Mouse (Mus musculus): ENCODE results near the gene Elfn2. TPM values are rescaled to one million over a fixed set of nuclear protein-coding genes. Genes with fewer than 3 reads are reported as not detected.
A peak's percentile ranks its signal among the peaks of the same experiment; 100 is the strongest.

The Elfn2 gene
- polyA plus RNA-seq, 1 experiment from 2014 or later, result not detected

DNA sequence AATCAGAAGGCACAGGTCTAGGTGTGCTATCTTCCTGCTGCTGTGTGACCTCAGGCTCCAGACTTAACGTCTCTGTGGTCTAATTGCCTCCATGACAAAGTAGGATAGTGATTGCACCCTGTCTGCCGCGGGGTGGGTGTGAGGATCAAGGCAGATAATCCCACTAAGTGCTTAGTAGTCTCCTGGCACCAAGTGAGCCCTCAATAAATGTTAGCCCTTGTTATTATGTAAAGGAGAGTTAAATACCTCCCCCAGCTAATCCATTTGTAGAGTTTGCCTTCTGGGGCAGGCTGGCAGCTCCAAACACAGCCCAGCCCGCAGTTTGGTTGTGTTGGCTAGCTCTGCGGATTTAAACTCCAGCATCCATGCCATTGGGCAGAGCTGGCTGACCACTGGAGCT, 22.8 kb downstream of the Elfn2 start:
- Histone ChIP-seq H3K36me3 (no peaks in the 10 kb centered on the region), H3K9me3 (no peaks in the 10 kb centered on the region), H3K27me3 (ENCODE audit: insufficient read depth, poor library complexity, severe bottlenecking) (peaks cover 97% of the 10 kb centered on the region), H3K4me3 (no peak overlapping the region), H3K27ac (no peak overlapping the region), H3K4me1 (0 out of 2 replicates have a peak, but pooled peaks cover 7% of the 10 kb centered on the region)
- WGBS, result 25% methylated on average over 5 of the region's 5 CpGs
- DNase-seq (ENCODE audit: low spot score), result no peak

- WGBS, result 54% methylated on average over 8 of the region's 8 CpGs
- 0 out of 2 replicates have a peak, but pooled peaks cover 7% of the 10 kb centered on the region for H3K4me1 ChIP-seq
- no peak for DNase-seq (ENCODE audit: low spot score)
- no peak overlapping the region for H3K27ac ChIP-seq
- H3K4me3 ChIP-seq, result no peak overlapping the region
- H3K9me3 ChIP-seq, result no peaks in the 10 kb centered on the region
- no peaks in the 10 kb centered on the region for H3K36me3 ChIP-seq
- H3K27me3 ChIP-seq (ENCODE audit: insufficient read depth, poor library complexity, severe bottlenecking), result peaks cover 87% of the 10 kb centered on the region
These were observed 26.1 kb downstream of the Elfn2 start for GRCm38 (mm10) chr15:78692505-78692904.

GRCm38 (mm10) chr15:78690716-78691115, 27.9 kb downstream of the Elfn2 start:
- Histone ChIP-seq H3K9me3 (no peaks in the 10 kb centered on the region), H3K27me3 (ENCODE audit: insufficient read depth, poor library complexity, severe bottlenecking) (peaks cover 80% of the 10 kb centered on the region), H3K36me3 (no peaks in the 10 kb centered on the region), H3K4me1 (peaks cover 15% of the 10 kb centered on the region), H3K27ac (no peak overlapping the region), H3K4me3 (no peak overlapping the region)
- WGBS, result 81% methylated on average over 2 of the region's 2 CpGs
- no peak for DNase-seq (ENCODE audit: low spot score)

GRCm38 (mm10) chr15:78686910-78687309, 31.7 kb downstream of the Elfn2 start:
- H3K27ac ChIP-seq, result 0 out of 2 replicates have a peak overlapping the region, but pooled peaks have one; percentile 14
- WGBS, result 67% methylated on average over 7 of the region's 7 CpGs
- H3K4me1 ChIP-seq, result peaks cover 24% of the 10 kb centered on the region
- no peaks in the 10 kb centered on the region for H3K36me3 ChIP-seq
- no peak overlapping the region for H3K4me3 ChIP-seq
- peaks cover 80% of the 10 kb centered on the region for H3K27me3 ChIP-seq (ENCODE audit: insufficient read depth, poor library complexity, severe bottlenecking)
- H3K9me3 ChIP-seq, result no peaks in the 10 kb centered on the region
- DNase-seq (ENCODE audit: low spot score), result no peak

DNA sequence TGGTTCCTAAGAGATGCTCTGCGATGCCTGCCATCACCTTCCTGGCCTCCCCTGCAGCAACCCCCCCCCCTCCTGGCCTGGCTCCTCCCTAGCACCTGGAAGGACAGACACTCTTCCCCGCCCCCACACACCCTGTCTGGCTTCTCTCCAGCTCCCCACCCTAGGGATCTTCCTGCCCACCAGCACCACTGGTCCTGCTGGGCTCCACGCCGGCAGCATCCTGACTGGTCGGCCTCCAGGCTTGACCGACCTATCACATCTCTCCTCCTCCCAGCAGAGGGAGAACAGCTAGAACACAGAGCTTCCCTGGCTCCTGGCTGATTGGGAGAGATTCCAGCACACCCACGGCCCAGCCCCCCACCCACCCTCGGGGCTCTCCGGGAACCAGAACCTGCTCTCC, 34.5 kb downstream of the Elfn2 start:
- peaks cover 90% of the 10 kb centered on the region for H3K27me3 ChIP-seq (ENCODE audit: insufficient read depth, poor library complexity, severe bottlenecking)
- no peaks in the 10 kb centered on the region for H3K9me3 ChIP-seq
- WGBS, result 4% methylated on average over 9 of the region's 9 CpGs
- H3K4me3 ChIP-seq, result no peak overlapping the region
- H3K36me3 ChIP-seq, result no peaks in the 10 kb centered on the region
- no peak overlapping the region; the same call in 1 of the 2 replicates for H3K27ac ChIP-seq
- no peak for DNase-seq (ENCODE audit: low spot score)
- peaks cover 27% of the 10 kb centered on the region for H3K4me1 ChIP-seq

DNA sequence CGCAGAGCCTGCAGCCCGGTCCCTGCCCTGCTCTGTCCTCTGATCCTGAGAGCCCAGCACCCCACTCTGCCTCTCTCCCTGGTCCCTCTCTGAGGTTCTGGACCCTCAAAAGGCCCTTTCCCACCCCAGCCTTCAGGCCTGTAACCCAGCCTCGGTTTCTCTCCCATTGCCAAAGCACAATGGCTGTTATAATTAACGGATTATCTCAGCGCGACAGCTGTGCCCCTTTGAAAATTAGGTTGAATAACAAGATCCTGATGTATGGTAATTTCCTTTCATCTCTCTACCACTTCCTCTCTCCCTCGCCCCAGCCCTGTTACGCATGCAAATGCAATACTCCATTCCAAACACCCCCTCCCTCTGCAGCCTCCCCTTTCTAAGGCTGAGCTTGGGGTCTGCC, 35.1 kb downstream of the Elfn2 start:
- peaks cover 90% of the 10 kb centered on the region for H3K27me3 ChIP-seq (ENCODE audit: insufficient read depth, poor library complexity, severe bottlenecking)
- H3K9me3 ChIP-seq, result no peaks in the 10 kb centered on the region
- no peak for DNase-seq (ENCODE audit: low spot score)
- 22% methylated on average over 8 of the region's 8 CpGs for WGBS
- H3K4me3 ChIP-seq, result no peak overlapping the region
- H3K4me1 ChIP-seq, result peaks cover 27% of the 10 kb centered on the region
- no peaks in the 10 kb centered on the region for H3K36me3 ChIP-seq
- H3K27ac ChIP-seq, result no peak overlapping the region

DNA sequence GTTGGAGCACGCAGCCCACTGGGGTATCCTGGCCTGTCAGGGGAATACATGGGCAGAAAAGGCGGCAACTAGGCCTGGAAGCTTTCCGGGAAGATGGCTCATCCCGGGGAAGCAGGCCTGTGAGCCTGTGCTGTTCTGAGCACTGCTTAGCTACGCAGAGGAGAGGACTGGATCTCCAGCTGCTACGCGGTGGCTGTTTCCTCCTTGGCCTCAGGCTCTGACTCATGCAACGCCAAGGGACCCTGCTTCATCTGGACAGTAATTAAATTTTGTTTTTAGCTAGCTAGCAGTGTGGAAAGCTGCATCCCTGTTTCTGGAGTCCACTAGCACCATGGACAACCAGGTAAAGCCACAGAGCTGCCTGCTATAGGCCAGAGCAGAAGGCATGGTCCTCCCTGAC, 36.8 kb downstream of the Elfn2 start:
- Histone ChIP-seq H3K36me3 (no peaks in the 10 kb centered on the region), H3K9me3 (no peaks in the 10 kb centered on the region), H3K27ac (no peak overlapping the region), H3K4me1 (peaks cover 36% of the 10 kb centered on the region), H3K4me3 (no peak overlapping the region), H3K27me3 (ENCODE audit: insufficient read depth, poor library complexity, severe bottlenecking) (peaks cover 91% of the 10 kb centered on the region)
- DNase-seq (ENCODE audit: low spot score), result no peak
- 71% methylated on average over 8 of the region's 8 CpGs for WGBS

DNA sequence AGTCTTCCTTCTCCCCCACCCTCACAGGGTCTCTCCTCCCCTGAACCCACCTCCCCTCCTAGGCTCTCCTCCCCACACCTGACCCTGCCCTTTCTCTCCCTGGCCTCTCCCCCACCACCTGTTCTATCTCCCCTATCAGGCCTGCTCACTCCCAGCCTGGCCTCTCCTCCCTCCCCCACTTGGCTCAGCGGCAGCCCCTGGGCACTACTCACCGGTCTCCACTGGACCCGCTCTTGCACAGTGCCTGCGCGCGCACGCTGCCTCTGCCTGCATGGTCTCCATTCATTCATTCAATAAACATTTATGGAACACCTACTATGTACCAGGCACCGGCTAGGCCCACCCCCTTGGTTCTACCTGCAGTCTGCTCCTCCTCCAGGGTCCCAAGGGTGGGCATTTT, 37.3 kb downstream of the Elfn2 start:
- H3K27ac ChIP-seq, result no peak overlapping the region
- H3K36me3 ChIP-seq, result no peaks in the 10 kb centered on the region
- peaks cover 35% of the 10 kb centered on the region for H3K4me1 ChIP-seq
- H3K27me3 ChIP-seq (ENCODE audit: insufficient read depth, poor library complexity, severe bottlenecking), result peaks cover 95% of the 10 kb centered on the region
- H3K4me3 ChIP-seq, result no peak overlapping the region
- WGBS, result 82% methylated on average over 8 of the region's 8 CpGs
- no peak for DNase-seq (ENCODE audit: low spot score)
- no peaks in the 10 kb centered on the region for H3K9me3 ChIP-seq

DNA sequence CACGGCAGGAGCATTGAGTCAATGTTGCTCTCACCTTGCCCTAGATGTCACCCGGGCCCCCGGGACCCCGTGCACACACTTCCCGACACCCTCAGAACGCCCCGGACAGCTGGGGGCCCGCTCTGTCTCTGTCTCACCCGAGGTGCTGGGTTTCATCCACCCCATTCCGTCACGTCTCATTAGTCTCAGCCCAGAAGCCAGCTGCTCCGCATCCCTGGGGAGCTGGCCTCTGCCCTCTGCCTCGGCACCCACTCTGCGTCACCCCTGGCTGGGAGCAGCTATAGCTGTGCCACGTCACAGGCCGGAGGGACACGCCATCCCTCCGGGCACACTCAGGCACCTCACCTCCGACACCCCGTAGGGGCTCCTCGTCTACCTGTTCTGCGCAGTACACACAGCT, 38.3 kb downstream of the Elfn2 start:
- Histone ChIP-seq H3K9me3 (no peaks in the 10 kb centered on the region), H3K36me3 (no peaks in the 10 kb centered on the region), H3K4me1 (peaks cover 45% of the 10 kb centered on the region), H3K27me3 (ENCODE audit: insufficient read depth, poor library complexity, severe bottlenecking) (peaks cover 98% of the 10 kb centered on the region), H3K27ac (no peak overlapping the region), H3K4me3 (no peak overlapping the region)
- no peak for DNase-seq (ENCODE audit: low spot score)
- 78% methylated on average over 22 of the region's 22 CpGs for WGBS

GRCm38 (mm10) chr15:78677708-78678107, 40.9 kb downstream of the Elfn2 start:
- no peak overlapping the region for H3K27ac ChIP-seq
- H3K4me1 ChIP-seq, result peaks cover 40% of the 10 kb centered on the region
- H3K4me3 ChIP-seq, result no peak overlapping the region
- H3K27me3 ChIP-seq (ENCODE audit: insufficient read depth, poor library complexity, severe bottlenecking), result peaks cover 98% of the 10 kb centered on the region
- H3K9me3 ChIP-seq, result no peaks in the 10 kb centered on the region
- no peaks in the 10 kb centered on the region for H3K36me3 ChIP-seq
- DNase-seq (ENCODE audit: low spot score), result no peak
- WGBS, result 65% methylated on average over 5 of the region's 5 CpGs

DNA sequence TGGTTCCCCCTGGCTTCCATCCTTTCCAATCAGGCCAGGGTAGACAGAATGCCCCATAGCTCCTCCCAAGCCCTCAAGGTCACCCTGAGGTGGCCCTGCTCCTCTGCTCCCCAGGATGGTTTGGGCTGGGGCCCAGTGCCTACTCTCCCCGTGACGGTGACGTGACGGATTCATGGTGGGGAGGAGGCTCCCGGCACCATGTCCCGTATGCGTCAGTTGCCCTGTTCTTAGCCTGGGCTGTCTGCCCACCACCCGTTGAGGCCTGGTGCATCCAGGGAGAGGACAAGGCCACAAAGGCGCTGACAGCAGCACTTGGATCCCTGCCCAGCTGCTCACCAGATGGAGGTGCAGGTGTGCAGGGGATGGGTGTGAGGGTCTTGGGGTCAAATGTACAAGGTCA, 41.6 kb downstream of the Elfn2 start:
- H3K27me3 ChIP-seq (ENCODE audit: insufficient read depth, poor library complexity, severe bottlenecking), result peaks cover 98% of the 10 kb centered on the region
- peaks cover 47% of the 10 kb centered on the region for H3K4me1 ChIP-seq
- H3K9me3 ChIP-seq, result no peaks in the 10 kb centered on the region
- H3K27ac ChIP-seq, result no peak overlapping the region
- 67% methylated on average over 9 of the region's 9 CpGs for WGBS
- H3K4me3 ChIP-seq, result no peak overlapping the region
- no peaks in the 10 kb centered on the region for H3K36me3 ChIP-seq
- DNase-seq (ENCODE audit: low spot score), result no peak

GRCm38 (mm10) chr15:78674912-78675412, 43.6 kb downstream of the Elfn2 start:
- H3K27me3 ChIP-seq (ENCODE audit: insufficient read depth, poor library complexity, severe bottlenecking), result peaks cover 98% of the 10 kb centered on the region
- DNase-seq (ENCODE audit: low spot score), result no peak
- H3K4me1 ChIP-seq, result peaks cover 54% of the 10 kb centered on the region
- no peak overlapping the region for H3K4me3 ChIP-seq
- 53% methylated on average over 6 of the region's 6 CpGs for WGBS
- no peak overlapping the region for H3K27ac ChIP-seq
- H3K9me3 ChIP-seq, result no peaks in the 10 kb centered on the region
- no peaks in the 10 kb centered on the region for H3K36me3 ChIP-seq

DNA sequence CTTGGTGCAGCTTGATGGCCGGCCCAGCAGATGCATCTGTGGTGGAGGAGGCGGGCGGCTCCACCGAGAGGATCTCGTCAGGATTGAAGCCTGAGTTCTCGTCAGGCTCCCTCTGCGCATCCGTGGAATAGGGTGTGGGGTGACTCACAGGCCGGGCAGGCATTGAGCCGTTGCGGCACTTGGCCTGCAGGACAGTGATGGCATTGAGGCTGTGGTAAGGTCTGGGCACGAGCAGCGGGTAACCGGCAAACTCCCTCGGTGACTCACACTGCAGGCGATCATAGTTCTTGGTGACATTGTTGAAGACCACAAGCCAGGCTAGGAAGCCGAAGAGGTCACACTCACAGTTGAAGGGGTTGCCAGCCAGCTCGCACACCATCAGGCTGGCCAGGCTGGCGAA, 45.1 kb downstream of the Elfn2 start:
- Histone ChIP-seq H3K4me1 (peaks cover 54% of the 10 kb centered on the region), H3K27ac (no peak overlapping the region), H3K27me3 (ENCODE audit: insufficient read depth, poor library complexity, severe bottlenecking) (peaks cover 98% of the 10 kb centered on the region), H3K4me3 (no peak overlapping the region), H3K9me3 (no peaks in the 10 kb centered on the region), H3K36me3 (no peaks in the 10 kb centered on the region)
- WGBS, result 69% methylated on average over 19 of the region's 19 CpGs
- no peak for DNase-seq (ENCODE audit: low spot score)

- Histone ChIP-seq H3K9me3 (no peaks in the 10 kb centered on the region), H3K27ac (no peak overlapping the region), H3K4me3 (no peak overlapping the region), H3K27me3 (ENCODE audit: insufficient read depth, poor library complexity, severe bottlenecking) (peaks cover 85% of the 10 kb centered on the region), H3K36me3 (no peaks in the 10 kb centered on the region), H3K4me1 (peaks cover 28% of the 10 kb centered on the region)
- 39% methylated on average over 5 of the region's 5 CpGs for WGBS
- DNase-seq (ENCODE audit: low spot score), result no peak
These were observed 48.2 kb downstream of the Elfn2 start for GRCm38 (mm10) chr15:78670341-78670740.

Measured in heart, embryonic 10.5 days (tissue).